Mouse (Mus musculus) spleen, adult 2 months (tissue): Measurements from ENCODE around the gene Slc29a1.

Source experiments
- CTCF ChIP-seq: fragments of 200-500 bp; IDR thresholded peaks from 2 replicates; pipeline ENCODE4 v1.5.1; 2011; ENCODE audit warnings: mild to moderate bottlenecking, inconsistent platforms; ENCODE audit not compliant: insufficient read depth, insufficient read length, insufficient replicate concordance; ENCODE audit errors: extremely low read depth
- POLR2A ChIP-seq: fragments of 200-500 bp; IDR thresholded peaks from 2 replicates; pipeline ENCODE4 v1.6.1; 2011; ENCODE audit warnings: low read depth, low read length, inconsistent platforms

DNA sequence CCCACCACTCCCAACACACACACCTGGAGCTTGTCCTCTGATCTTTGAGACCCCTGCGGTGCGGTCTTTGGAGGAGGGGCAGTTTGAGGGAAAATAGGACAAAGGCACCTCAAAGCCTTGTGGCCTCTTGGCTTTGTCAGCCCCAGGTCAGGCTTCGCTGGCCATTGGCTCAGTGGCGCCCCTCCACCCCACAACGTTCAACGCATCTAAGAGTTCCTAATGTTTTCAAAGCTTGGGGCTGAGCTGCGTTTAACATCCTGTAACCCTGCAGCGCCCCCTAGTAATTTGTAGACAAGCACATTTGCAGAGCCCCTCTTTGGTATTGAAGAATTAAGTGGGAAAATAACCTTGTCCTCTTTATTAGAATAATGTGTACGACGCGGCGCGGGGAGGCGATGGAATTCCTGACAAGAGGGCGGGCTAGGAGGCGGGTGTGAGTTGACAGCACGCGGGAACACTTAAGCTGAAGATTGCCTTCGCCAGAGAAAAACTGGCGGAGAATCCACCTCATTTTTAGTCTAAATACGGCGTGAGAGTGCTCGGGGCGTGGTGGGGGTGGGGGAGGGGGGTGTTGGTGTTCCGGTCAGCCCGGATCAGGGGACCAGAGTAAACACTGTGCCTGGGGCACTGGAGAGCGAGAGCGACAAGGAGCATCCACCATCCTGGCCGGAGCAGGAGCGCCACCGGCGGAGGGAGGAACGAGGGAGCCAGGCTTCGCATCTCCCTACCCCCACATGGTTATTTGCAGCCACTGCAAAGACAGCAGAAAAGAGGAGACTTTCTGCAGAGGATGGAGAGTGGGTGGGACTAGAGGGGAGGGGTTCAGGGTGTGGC lies 30.7 kb upstream of the Slc29a1 start:
- TF ChIP-seq CTCF (peak; percentile 20; the same call in 1 of the 2 replicates), POLR2A (no peak)
